Mouse (Mus musculus): ENCODE measurements around the gene Tec.

DNA sequence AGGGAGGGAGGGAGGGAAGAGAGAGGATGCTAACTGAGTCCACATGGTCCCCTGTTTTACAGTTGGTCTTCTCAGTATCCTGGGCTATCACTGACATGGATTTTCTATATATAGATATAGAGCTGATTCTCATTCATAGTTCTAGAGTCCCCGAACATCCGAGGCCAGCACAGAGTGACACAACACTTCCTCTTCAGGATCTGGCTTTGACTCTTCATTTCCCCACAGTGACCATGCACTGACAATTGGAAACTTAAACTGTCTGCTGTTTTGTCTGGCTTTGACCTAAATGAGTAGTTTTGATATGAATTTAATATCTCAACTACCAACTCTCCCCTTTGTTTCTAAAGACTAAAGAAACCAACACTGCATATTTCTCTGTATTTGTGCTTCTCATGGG, 144.9 kb downstream of the Tec start:
- TF ChIP-seq CTCF (IDR thresholded peaks at IDR 0.05; ENCODE audit: low read depth) (no peak), EP300 (optimal IDR thresholded peaks at IDR 0.05) (no peak)

Measured in stomach, postnatal 0 days (tissue).